Mouse (Mus musculus) E14TG2a.4 (cell line): Measurements from ENCODE around the gene Krtap9-3.
"Not testable (repeated sequence)": the region's sequence is repeated elsewhere in the genome, so short reads cannot be mapped to it uniquely, and the experiment has no call there.

ENCODE experiments used
- H3K27me3 ChIP-seq: 2 replicates; pipeline ENCODE4 v1.6.1; 2014; ENCODE audit warnings: low read length, control low read depth; ENCODE audit not compliant: insufficient read depth
- H3K36me3 ChIP-seq: 2 replicates; pipeline ENCODE4 v1.6.1; 2014; ENCODE audit warnings: low read length, control low read depth; ENCODE audit not compliant: insufficient read depth
- H3K4me1 ChIP-seq: replicated peaks from 2 replicates; pipeline ENCODE4 v1.6.1; 2014; ENCODE audit warnings: low read depth, low read length, control low read depth
- H3K4me3 ChIP-seq: replicated peaks from 2 replicates; pipeline ENCODE4 v1.5.1; 2014; ENCODE audit warnings: mild to moderate bottlenecking, low read length
- H3K9me3 ChIP-seq: 2 replicates; pipeline ENCODE4 v1.6.1; 2014; ENCODE audit warnings: low read length, control low read depth
- CTCF ChIP-seq: conservative IDR thresholded peaks from 2 replicates; pipeline ENCODE4 v1.5.1; 2014; ENCODE audit warnings: low read length
- NANOG ChIP-seq: IDR thresholded peaks from 2 replicates; pipeline ENCODE4 v1.6.1; 2014; ENCODE audit warnings: borderline replicate concordance, low read length, mixed read lengths
- POU5F1 ChIP-seq: IDR thresholded peaks from 2 replicates; pipeline ENCODE4 v1.6.1; 2014; ENCODE audit warnings: low read length, borderline replicate concordance

Gene Krtap9-3

GRCm38 (mm10) chr11:99597742-99598141, at the start of gene Krtap9-3:
Gene Krtap9-3, minus strand, starts transcription at chr11:99598105.
- not testable (repeated sequence) for H3K36me3 ChIP-seq, H3K4me3 ChIP-seq, H3K27me3 ChIP-seq, H3K4me1 ChIP-seq, H3K9me3 ChIP-seq

GRCm38 (mm10) chr11:99646444-99646843, 48.5 kb upstream of the Krtap9-3 start:
- H3K4me1 ChIP-seq: no peaks in the 10 kb centered on the region
- TF ChIP-seq NANOG: no peak
- no peak for TF ChIP-seq POU5F1
- TF ChIP-seq CTCF: no peak

GRCm38 (mm10) chr11:99644351-99644750, 46.4 kb upstream of the Krtap9-3 start:
- H3K4me1 ChIP-seq: no peaks in the 10 kb centered on the region
- no peaks in the 10 kb centered on the region for H3K27me3 ChIP-seq
- no peak overlapping the region for H3K4me3 ChIP-seq
- no peaks in the 10 kb centered on the region for H3K36me3 ChIP-seq
- TF ChIP-seq CTCF: no peak
- TF ChIP-seq NANOG: no peak
- no peak for TF ChIP-seq POU5F1
- no peaks in the 10 kb centered on the region for H3K9me3 ChIP-seq

More at GRCm38 (mm10) chr11:99646444-99646843, 48.5 kb upstream of the Krtap9-3 start:
- H3K9me3 ChIP-seq: no peaks in the 10 kb centered on the region
- H3K27me3 ChIP-seq: no peaks in the 10 kb centered on the region
- H3K36me3 ChIP-seq: no peaks in the 10 kb centered on the region
- no peak overlapping the region for H3K4me3 ChIP-seq

GRCm38 (mm10) chr11:99643635-99644139, 45.8 kb upstream of the Krtap9-3 start, which contains the start of gene Krtap4-7:
Gene Krtap4-7, minus strand, starts transcription at chr11:99644089.
- H3K36me3 ChIP-seq, H3K9me3 ChIP-seq, H3K27me3 ChIP-seq, H3K4me1 ChIP-seq, H3K4me3 ChIP-seq: not testable (repeated sequence)

GRCm38 (mm10) chr11:99640926-99641325, 43.0 kb upstream of the Krtap9-3 start:
- Histone ChIP-seq H3K9me3 (no peaks in the 10 kb centered on the region), H3K4me3 (no peak overlapping the region), H3K36me3 (no peaks in the 10 kb centered on the region), H3K27me3 (no peaks in the 10 kb centered on the region), H3K4me1 (no peaks in the 10 kb centered on the region)
- TF ChIP-seq CTCF (no peak), NANOG (no peak), POU5F1 (no peak)

GRCm38 (mm10) chr11:99637086-99637485, 39.2 kb upstream of the Krtap9-3 start:
- no peak overlapping the region for H3K4me3 ChIP-seq
- TF ChIP-seq NANOG: no peak
- no peak for TF ChIP-seq POU5F1
- TF ChIP-seq CTCF: no peak
- H3K9me3 ChIP-seq: no peaks in the 10 kb centered on the region
- no peaks in the 10 kb centered on the region for H3K27me3 ChIP-seq
- H3K36me3 ChIP-seq: no peaks in the 10 kb centered on the region
- no peaks in the 10 kb centered on the region for H3K4me1 ChIP-seq

GRCm38 (mm10) chr11:99634653-99635134, 36.8 kb upstream of the Krtap9-3 start, which contains the start of gene Krtap4-2:
Gene Krtap4-2, minus strand, starts transcription at chr11:99635084.
- Histone ChIP-seq H3K4me1 (no peaks in the 10 kb centered on the region), H3K4me3 (no peak within 1 kb of the TSS), H3K9me3 (no peaks in the 10 kb centered on the region), H3K27me3 (peaks cover 5% of the 10 kb centered on the region; the same call in 1 of the 2 replicates), H3K36me3 (no peaks in the 10 kb centered on the region)
- TF ChIP-seq POU5F1: no peak

- TF ChIP-seq POU5F1: no peak
- no peak for TF ChIP-seq CTCF
- TF ChIP-seq NANOG: no peak
- H3K4me1 ChIP-seq: no peaks in the 10 kb centered on the region
- no peak overlapping the region for H3K4me3 ChIP-seq
- no peaks in the 10 kb centered on the region for H3K9me3 ChIP-seq
- H3K27me3 ChIP-seq: peaks cover 5% of the 10 kb centered on the region; the same call in 1 of the 2 replicates
- no peaks in the 10 kb centered on the region for H3K36me3 ChIP-seq
Measured at GRCm38 (mm10) chr11:99633293-99633692, 35.4 kb upstream of the Krtap9-3 start.

GRCm38 (mm10) chr11:99630890-99631289, 33.0 kb upstream of the Krtap9-3 start:
- H3K4me1 ChIP-seq: no peaks in the 10 kb centered on the region
- no peaks in the 10 kb centered on the region for H3K36me3 ChIP-seq
- H3K4me3 ChIP-seq: no peak overlapping the region
- H3K9me3 ChIP-seq: no peaks in the 10 kb centered on the region
- TF ChIP-seq NANOG: no peak
- no peak for TF ChIP-seq POU5F1
- peaks cover 5% of the 10 kb centered on the region; the same call in 1 of the 2 replicates for H3K27me3 ChIP-seq
